Mouse (Mus musculus) stomach, postnatal 0 days (tissue): ENCODE data around the gene Il9r.

Experiments used
- CTCF ChIP-seq: IDR thresholded peaks from 2 replicates; pipeline ENCODE4 v1.5.1; 2016; ENCODE audit warnings: antibody characterized with exemption, low read depth, mild to moderate bottlenecking, moderate library complexity
- EP300 ChIP-seq: optimal IDR thresholded peaks from 2 replicates; pipeline ENCODE3; 2016; ENCODE audit warnings: antibody characterized with exemption

DNA sequence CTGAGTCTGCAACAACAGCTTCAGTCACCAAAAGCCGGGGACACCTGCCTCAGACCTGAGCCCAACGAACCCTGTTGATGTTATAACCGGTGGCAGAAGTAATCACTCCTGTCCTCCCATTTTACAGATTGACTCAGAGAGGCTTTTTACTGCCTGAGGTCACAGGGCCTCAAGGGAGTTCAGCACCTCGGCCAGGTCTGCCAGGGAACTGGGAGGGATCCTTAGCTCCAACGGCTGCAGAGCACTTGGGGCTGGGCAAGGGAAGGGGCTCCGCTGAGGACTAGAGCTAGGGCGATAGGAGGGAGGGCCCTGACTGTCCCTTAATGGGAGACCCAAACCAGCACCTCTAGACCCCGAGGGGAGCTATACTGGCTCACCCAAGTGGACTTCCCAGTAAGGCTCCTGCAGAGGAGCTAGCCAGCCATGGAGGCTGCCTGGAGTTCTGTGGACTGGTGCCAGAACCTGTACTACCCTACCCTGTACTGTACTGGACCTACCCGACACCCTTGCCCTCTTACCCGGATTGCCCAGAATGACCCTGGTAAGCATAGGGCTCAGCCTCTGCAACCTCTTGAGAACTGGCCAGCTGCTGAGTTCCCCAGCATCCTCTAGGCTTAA, 20.6 kb upstream of the Il9r start:
- TF ChIP-seq CTCF (no peak), EP300 (no peak)
